Mouse (Mus musculus) embryonic facial prominence, embryonic 14.5 days (tissue): ENCODE results near the gene Bsn. TPM values are rescaled to one million over a fixed set of nuclear protein-coding genes. Genes with fewer than 3 reads are reported as not detected.

Experiments
- ATAC-seq: fragments of 200-750 bp; cut with Nextera tagmentation; 2 replicates; pipeline ENCODE4 v1.8.0; 2017; ENCODE audit warnings: low read depth, moderate number of reproducible peaks, moderate TSS enrichment
- DNase-seq: peaks from one replicate; pipeline ENCODE4 v3.0.0-alpha.2; 2015; ENCODE audit warnings: low spot score
- H3K27ac ChIP-seq: fragments of 300-500 bp; sonication (generic); replicated peaks from 2 replicates; pipeline ENCODE4 v1.5.1; 2014; ENCODE audit warnings: low read depth, mild to moderate bottlenecking, low read length, moderate library complexity
- H3K27me3 ChIP-seq: fragments of 300-500 bp; sonication (generic); replicated peaks from 2 replicates; pipeline ENCODE4 v1.6.1; 2014; ENCODE audit warnings: low read length; ENCODE audit not compliant: control insufficient read depth, insufficient read depth
- H3K36me3 ChIP-seq: fragments of 300-500 bp; sonication (generic); 2 replicates; pipeline ENCODE4 v1.6.1; 2014; ENCODE audit warnings: low read length, mixed read lengths; ENCODE audit not compliant: control insufficient read depth, insufficient read depth
- H3K4me1 ChIP-seq: fragments of 300-500 bp; sonication (generic); 2 replicates; pipeline ENCODE4 v1.6.1; 2014; ENCODE audit warnings: antibody characterized with exemption, low read length; ENCODE audit not compliant: control insufficient read depth, insufficient read depth
- H3K4me2 ChIP-seq: fragments of 300-500 bp; sonication (generic); 2 replicates; pipeline ENCODE4 v1.6.1; 2014; ENCODE audit warnings: low read depth, mild to moderate bottlenecking, low read length, moderate library complexity, mixed read lengths
- H3K4me3 ChIP-seq: fragments of 300-500 bp; sonication (generic); 2 replicates; pipeline ENCODE4 v1.5.1; 2014; ENCODE audit warnings: low read depth, mild to moderate bottlenecking, low read length
- H3K9ac ChIP-seq: fragments of 300-500 bp; sonication (generic); 2 replicates; pipeline ENCODE4 v1.6.1; 2014; ENCODE audit warnings: low read depth, mild to moderate bottlenecking, low read length, moderate library complexity, mixed read lengths
- H3K9me3 ChIP-seq: fragments of 300-500 bp; sonication (generic); 2 replicates; pipeline ENCODE4 v1.6.1; 2016; ENCODE audit warnings: low read length; ENCODE audit not compliant: control insufficient read depth
- WGBS: fragments of 180-500 bp; shearing (Covaris S2); extraction: QIAGEN DNeasy Blood & Tissue Kit; methylation state at CpG from one replicate; pipeline ENCODE4 v1.1.7; 2014; 5-methylcytosine and 5-hydroxymethylcytosine counted together
- polyA plus RNA-seq: library from polyadenylated mRNA; unstranded; fragments of >200 nt; fragmentation: Nextera tagmentation; extraction: Ambion mirVana; gene quantifications from 2 replicates; pipeline ENCODE4 v1.2.1, GENCODE M21; 2014

Bsn gene
- polyA plus RNA-seq, 1 experiment from 2014 or later, result 1.1 TPM

DNA sequence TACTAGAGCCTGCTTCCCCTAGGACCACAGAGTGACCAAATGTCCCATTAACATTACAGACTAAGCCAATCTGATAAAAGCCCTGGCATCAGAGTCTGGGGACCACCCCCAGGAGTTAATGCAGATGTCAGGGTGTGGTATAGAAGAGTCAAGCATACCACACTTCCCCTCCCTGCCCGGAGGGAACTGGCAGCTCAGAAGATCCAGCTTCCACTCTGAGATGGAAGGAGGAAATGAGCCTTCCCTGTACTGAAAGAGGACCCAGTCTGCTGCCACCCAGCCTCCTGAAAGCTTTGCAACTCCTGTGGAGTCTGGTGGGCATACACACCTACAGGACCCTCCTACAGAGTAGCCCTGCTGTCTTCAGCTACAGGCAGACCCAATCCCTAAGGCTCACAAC lies 135.1 kb downstream of the Bsn start:
- Histone ChIP-seq H3K9ac (0 out of 2 replicates have a peak overlapping the region, but pooled peaks have one; percentile 14), H3K4me2 (no peak overlapping the region), H3K4me3 (no peak overlapping the region), H3K36me3 (peaks cover 86% of the 10 kb centered on the region), H3K27me3 (no peaks in the 10 kb centered on the region), H3K4me1 (no peaks in the 10 kb centered on the region), H3K9me3 (no peaks in the 10 kb centered on the region), H3K27ac (no peak overlapping the region)
- ATAC-seq, result no peak
- DNase-seq, result no peak
- WGBS, result 83% methylated on average over 1 of the region's 1 CpGs

DNA sequence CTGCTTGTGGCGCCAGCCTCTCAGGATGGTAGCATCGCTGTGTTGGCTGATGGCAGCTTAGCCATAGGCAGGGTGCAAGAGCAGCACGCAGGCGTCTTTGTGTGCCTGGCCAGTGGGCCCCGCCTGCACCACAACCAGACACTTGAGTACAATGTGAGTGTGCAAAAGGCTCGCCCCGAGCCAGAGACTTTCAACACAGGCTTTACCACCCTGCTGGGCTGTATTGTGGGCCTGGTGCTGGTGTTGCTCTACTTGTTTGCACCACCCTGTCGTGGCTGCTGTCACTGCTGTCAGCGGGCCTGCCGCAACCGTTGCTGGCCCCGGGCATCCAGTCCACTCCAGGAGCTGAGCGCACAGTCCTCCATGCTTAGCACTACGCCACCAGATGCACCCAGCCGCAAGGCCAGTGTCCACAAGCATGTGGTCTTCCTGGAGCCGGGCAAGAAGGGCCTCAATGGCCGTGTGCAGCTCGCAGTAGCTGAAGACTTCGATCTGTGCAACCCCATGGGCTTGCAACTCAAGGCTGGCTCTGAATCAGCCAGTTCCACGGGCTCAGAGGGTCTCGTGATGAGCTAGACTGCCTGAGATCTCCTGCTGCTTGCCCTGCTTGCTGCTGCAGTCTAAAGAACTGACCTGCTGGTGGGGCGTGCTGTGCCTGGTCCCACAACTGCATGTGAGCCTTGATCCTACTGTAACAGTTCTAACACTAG lies 135.7 kb downstream of the Bsn start:
- H3K4me1 ChIP-seq, result 0 out of 2 replicates have a peak, but pooled peaks cover 4% of the 10 kb centered on the region
- no peak overlapping the region for H3K4me3 ChIP-seq
- 90% methylated on average over 22 of the region's 22 CpGs for WGBS
- ATAC-seq (no peak), DNase-seq (no peak)
- no peaks in the 10 kb centered on the region for H3K27me3 ChIP-seq
- H3K27ac ChIP-seq, result no peak overlapping the region
- H3K36me3 ChIP-seq, result peaks cover 81% of the 10 kb centered on the region
- H3K9me3 ChIP-seq, result no peaks in the 10 kb centered on the region
- no peak overlapping the region for H3K4me2 ChIP-seq
- no peak overlapping the region for H3K9ac ChIP-seq

DNA sequence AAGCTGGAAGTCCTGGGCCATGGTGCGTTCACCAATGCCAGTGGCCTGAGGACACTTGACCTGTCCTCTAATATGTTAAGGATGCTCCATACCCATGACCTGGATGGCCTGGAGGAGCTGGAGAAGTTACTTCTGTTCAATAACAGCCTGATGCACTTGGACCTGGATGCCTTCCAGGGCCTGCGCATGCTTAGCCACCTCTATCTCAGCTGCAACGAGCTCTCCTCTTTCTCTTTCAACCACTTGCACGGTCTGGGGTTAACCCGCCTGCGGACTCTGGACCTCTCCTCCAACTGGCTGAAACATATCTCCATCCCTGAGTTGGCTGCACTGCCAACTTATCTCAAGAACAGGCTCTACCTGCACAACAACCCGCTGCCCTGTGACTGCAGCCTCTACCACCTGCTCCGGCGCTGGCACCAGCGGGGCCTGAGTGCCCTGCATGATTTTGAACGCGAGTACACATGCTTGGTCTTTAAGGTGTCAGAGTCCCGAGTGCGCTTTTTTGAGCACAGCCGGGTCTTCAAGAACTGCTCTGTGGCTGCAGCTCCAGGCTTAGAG lies 136.4 kb downstream of the Bsn start:
- no peak for DNase-seq
- H3K4me3 ChIP-seq, result no peak overlapping the region
- 0 out of 2 replicates have a peak, but pooled peaks cover 4% of the 10 kb centered on the region for H3K4me1 ChIP-seq
- no peak for ATAC-seq
- 87% methylated on average over 15 of the region's 15 CpGs for WGBS
- 0 out of 2 replicates have a peak overlapping the region, but pooled peaks have one; percentile 46 for H3K4me2 ChIP-seq
- H3K36me3 ChIP-seq, result peaks cover 73% of the 10 kb centered on the region
- H3K9ac ChIP-seq, result 0 out of 2 replicates have a peak overlapping the region, but pooled peaks have one; percentile 51
- peak overlapping the region; percentile 62 for H3K27ac ChIP-seq
- H3K27me3 ChIP-seq, result no peaks in the 10 kb centered on the region
- no peaks in the 10 kb centered on the region for H3K9me3 ChIP-seq

DNA sequence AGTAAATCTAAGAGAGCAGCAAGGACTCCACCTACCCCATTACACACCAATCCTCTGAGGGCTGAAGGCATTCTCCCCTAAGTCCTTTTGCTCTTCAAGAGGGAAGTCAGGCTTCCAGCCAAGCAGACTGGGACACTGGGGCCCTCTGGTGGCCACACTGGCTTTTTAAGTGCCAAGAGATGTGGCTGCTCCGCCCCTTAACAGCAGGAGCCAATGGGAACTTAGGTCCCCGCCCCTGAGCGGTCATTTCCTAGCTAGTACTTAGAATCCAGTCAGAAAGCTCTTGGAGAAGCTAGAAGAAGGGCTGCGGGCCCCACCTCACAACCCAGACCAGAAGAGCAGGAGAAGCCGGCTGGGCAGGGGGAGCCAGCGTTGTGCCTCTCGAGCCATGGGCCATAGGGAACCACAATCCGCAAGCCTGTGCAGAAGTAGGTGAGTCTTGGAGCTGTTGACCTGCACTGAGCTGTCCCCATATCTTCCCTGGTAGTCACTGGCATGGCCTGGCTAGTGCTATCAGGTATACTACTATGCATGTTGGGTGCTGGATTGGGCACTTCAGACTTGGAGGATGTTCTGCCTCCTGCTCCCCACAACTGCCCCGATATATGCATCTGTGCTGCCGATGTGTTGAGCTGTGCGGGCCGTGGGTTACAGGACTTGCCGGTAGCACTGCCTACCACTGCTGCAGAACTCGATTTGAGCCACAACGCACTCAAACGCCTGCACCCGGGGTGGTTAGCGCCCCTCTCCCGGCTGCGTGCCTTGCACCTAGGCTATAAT lies 137.1 kb downstream of the Bsn start, which contains the start of gene Amigo3:
Amigo3 (plus strand) TSS at position 275 of the 780 bp plus-strand sequence.
- Histone ChIP-seq H3K9me3 (no peaks in the 10 kb centered on the region), H3K9ac (peak within 1 kb of the TSS; percentile 51; the same call in 1 of the 2 replicates), H3K4me2 (peak within 1 kb of the TSS; percentile 46), H3K4me1 (0 out of 2 replicates have a peak, but pooled peaks cover 10% of the 10 kb centered on the region), H3K4me3 (0 out of 2 replicates have a peak within 1 kb of the TSS, but pooled peaks have one; percentile 19), H3K27me3 (no peaks in the 10 kb centered on the region), H3K36me3 (peaks cover 66% of the 10 kb centered on the region), H3K27ac (peak within 1 kb of the TSS; percentile 62)
- DNase-seq (peak; percentile 98), ATAC-seq (peak; percentile 54)
- WGBS, result 55% methylated on average over 20 of the region's 20 CpGs

DNA sequence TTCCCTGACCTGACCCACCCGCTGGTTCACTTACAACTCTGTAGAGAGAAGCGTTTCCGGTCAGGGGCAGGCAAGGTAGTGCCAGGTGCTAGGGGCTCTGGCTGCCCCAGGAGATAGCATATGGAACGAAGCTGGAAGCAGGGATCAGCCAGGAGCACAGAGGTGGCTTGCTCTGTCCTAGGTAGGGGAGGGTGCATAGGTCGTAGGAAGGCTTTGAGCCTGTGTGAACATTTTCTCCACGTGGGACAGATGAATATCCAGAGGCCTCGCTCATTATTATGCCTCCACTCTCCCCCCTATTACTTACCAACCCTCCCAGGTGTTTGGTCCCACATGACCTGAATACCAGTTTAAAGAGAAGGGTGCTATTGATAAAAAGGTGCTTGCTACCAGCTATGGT lies 137.8 kb downstream of the Bsn start:
- no peak for DNase-seq
- 71% methylated on average over 7 of the region's 7 CpGs for WGBS
- H3K4me3 ChIP-seq, result no peak overlapping the region
- H3K36me3 ChIP-seq, result peaks cover 64% of the 10 kb centered on the region
- no peak for ATAC-seq
- no peak overlapping the region for H3K4me2 ChIP-seq
- no peaks in the 10 kb centered on the region for H3K9me3 ChIP-seq
- H3K9ac ChIP-seq, result no peak overlapping the region
- H3K27me3 ChIP-seq, result no peaks in the 10 kb centered on the region
- H3K4me1 ChIP-seq, result 0 out of 2 replicates have a peak, but pooled peaks cover 11% of the 10 kb centered on the region
- H3K27ac ChIP-seq, result no peak overlapping the region; the same call in 1 of the 2 replicates

DNA sequence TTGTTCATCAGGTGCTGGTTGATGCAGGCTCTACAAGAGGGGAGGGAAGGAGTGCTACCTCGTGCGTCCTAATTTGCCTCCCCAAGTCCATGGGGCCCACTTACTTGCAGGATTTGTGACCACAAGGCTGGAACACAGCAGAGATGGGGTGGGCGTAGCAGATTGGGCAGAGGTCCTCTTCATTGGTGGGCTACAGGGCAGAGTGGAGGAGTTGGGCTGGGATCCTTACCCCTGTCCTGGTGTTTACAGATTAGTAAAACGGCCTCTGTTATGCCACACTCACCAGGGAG lies 138.3 kb downstream of the Bsn start:
- Histone ChIP-seq H3K27ac (no peak overlapping the region), H3K36me3 (peaks cover 65% of the 10 kb centered on the region), H3K9me3 (no peaks in the 10 kb centered on the region), H3K4me1 (0 out of 2 replicates have a peak, but pooled peaks cover 11% of the 10 kb centered on the region), H3K27me3 (no peaks in the 10 kb centered on the region), H3K9ac (no peak overlapping the region), H3K4me3 (no peak overlapping the region), H3K4me2 (no peak overlapping the region)
- ATAC-seq (no peak), DNase-seq (no peak)
- whole genome bisulfite sequencing, result 80% methylated on average over 4 of the region's 4 CpGs

DNA sequence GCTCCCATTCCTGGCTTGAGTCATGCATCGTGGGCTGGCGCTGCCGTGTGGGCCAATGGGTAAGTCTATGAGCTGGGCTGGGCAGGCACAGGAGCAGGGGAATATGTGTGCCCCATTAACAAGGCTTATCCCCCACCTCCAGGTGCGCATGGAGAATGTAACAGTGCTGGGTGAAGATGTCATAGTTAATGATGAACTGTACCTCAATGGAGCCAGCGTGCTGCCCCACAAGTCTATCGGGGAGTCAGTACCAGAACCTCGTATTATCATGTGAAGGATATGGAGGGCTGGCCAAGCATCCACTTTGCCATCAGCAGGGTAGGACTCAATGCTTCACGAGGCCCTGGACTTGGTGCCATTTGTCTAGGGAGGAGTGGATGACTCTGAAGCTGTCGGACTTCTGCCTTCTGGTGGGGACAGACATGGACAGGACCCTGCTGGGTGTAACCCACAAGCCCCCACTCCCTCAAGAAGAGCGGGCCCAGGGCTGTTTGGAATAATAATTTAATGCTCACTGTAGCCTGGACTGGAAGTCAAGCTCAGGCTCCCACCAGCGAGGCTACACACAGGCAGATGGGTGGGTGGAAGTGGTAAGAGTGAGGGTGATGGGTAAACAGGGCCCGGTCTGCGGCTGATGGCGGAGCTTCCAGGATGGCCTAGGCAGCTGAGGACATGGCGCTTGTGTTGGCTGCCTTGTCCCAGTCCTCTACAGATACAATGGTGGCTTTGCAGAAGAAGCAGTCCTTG lies 138.8 kb downstream of the Bsn start:
- H3K27me3 ChIP-seq, result no peaks in the 10 kb centered on the region
- WGBS, result 96% methylated on average over 15 of the region's 15 CpGs
- H3K36me3 ChIP-seq, result peaks cover 65% of the 10 kb centered on the region
- ATAC-seq (no peak), DNase-seq (no peak)
- 0 out of 2 replicates have a peak, but pooled peaks cover 11% of the 10 kb centered on the region for H3K4me1 ChIP-seq
- H3K27ac ChIP-seq, result no peak overlapping the region
- no peak overlapping the region for H3K9ac ChIP-seq
- H3K9me3 ChIP-seq, result no peaks in the 10 kb centered on the region
- H3K4me3 ChIP-seq, result no peak overlapping the region
- no peak overlapping the region for H3K4me2 ChIP-seq
